Mouse (Mus musculus) layer of hippocampus, adult 18-20 months (tissue): ENCODE data around the gene Alox5. TPM values are rescaled to one million over a fixed set of nuclear protein-coding genes. Genes with fewer than 3 reads are reported as not detected.
"Not testable (repeated sequence)": the region's sequence is repeated elsewhere in the genome, so short reads cannot be mapped to it uniquely, and the experiment has no call there.

ENCODE experiments used
- DNase-seq, 2 experiments: peaks; one replicate each; pipeline ENCODE4 v3.0.0; 2022; ENCODE audit warnings: low spot score in 2 of 2
- long read RNA-seq: library from polyadenylated mRNA; stranded (forward); transcript quantifications from one replicate; pipeline ENCODE4 v2.0.0, GENCODE M21; 2021
- total RNA-seq, 2 experiments: library from RNA; stranded (reverse); gene quantifications; 2 replicates each; pipeline ENCODE4 v1.2.3; 2021

The Alox5 gene
- total RNA-seq = 1 to 10 TPM; 1.1 to 1.5 TPM
- long read RNA-seq = 0 reads

GRCm38 (mm10) chr6:116460544-116461283 is at the start of gene Alox5:
Alox5 (minus strand) TSS chr6:116461178.
- no peak for DNase-seq

- DNase-seq = not testable (repeated sequence)
These were observed 45.5 kb upstream of the Alox5 start, which contains the start of gene Olfr212 for GRCm38 (mm10) chr6:116506302-116507003. Olfr212 (plus strand) TSS chr6:116506516.

DNA sequence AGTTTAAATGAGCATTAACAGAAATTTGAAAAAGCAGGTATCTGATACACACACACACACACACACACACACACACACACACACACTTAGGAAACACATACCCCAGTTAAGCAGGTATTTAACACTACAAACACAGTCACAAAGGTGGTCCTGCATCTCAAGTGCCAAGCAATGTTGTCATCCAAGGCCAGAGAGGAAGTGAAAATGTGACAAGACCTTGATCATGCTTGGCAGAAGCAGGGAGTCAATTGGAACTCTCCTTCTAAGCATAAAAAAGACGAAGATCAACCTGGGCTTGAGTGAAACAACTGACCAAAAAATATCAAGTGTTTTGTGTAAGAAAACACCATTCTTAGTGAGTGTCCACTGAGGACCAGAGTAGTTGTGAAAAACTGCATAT is 35.0 kb upstream of the Alox5 start:
- no peak for DNase-seq

DNA sequence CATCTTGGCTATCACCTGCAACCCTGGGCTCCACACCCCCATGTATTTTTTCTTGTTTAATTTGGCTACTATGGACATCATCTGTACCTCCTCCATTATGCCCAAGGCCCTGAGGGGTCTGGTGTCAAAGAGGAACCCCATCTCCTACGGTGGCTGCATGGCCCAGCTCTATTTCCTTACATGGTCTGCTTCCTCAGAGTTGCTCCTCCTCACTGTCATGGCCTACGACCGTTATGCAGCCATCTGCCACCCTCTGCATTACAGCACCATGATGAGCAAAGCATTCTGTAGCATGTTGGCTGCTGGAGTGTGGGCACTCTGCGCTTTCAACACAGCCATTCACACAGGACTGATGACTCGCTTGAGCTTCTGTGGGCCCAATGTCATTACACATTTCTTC is 32.8 kb upstream of the Alox5 start:
- DNase-seq = no peak

- DNase-seq = no peak
These were observed 27.8 kb upstream of the Alox5 start, which contains the start of gene Olfr211 for GRCm38 (mm10) chr6:116488791-116489190. Olfr211 (plus strand) TSS chr6:116489091.

DNA sequence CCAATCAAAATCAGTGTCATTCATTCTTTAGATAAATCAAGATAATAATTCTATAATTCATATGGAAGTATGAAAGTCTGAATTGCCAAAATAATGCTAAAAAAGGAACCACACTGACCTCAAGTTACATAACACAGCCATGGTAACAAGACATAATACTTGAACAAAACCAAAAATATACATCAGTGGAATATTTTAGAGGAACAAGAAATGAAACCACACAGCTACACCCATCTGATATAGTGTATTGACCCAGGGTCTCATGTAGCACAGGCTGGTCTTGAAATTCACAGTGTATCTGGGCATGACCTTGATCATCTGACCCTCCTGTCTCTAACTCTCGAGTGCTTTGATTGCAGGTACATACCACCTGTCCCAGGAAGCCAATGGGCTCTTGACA is 25.9 kb upstream of the Alox5 start:
- no peak for DNase-seq

DNA sequence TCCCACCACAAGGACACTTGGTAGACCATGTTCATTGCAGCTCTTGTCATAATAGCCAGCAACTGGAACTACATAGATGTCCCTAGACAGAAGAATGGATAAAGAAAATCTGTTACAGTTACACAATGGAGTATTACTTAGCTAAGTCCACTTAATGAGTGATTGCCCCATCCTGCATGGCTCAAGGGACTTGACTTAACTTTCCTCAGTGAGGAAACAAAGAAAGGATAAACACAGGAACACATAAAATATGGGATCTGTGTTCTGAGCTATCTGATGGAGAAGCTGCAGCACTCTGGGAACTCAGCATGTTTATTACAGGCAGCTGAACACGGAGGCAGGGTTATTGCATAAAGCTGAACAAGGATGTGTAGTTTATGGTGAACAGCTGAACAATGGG is 24.1 kb upstream of the Alox5 start:
- no peak for DNase-seq

- DNase-seq = no peak
These were observed 7.1 kb upstream of the Alox5 start for GRCm38 (mm10) chr6:116468081-116468480.

DNA sequence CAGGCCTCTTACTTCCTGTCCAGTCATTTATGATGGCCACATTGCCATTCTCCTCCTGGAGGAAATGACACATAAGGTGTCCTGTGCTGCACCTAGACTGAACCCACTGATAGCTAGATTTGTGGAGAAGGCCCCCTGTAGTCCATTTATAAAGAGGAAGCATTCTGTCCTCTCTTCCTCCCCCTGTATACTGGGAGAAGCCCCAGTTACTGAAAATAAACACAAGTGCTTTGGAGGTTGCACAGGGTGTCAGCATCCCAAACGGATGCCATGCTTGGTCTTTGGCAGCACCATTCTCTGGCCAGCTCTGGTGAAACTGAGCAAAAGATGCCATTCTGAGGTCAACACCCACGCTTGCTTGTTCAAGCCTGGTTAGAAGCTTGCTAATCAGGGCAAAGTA is 1.7 kb downstream of the Alox5 start:
- DNase-seq = no peak

DNA sequence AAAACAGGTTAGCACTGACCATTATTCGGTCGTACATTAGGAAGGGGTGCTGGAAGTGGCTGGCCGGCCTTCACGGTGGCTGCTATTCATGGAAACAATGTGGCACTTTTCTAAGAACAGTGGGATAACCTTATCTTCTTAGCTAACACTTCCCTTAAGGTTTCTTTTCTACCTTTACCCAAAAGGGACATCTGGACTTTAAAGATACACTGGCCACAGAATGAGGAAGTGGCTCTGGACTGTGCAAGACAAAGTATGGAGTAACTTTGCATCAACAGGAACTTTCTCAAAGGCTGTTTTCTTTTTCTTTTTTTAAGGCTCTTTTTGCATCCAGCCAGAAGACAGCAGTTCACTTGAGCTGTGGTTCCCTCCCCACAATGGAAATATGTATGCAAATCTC is 2.2 kb downstream of the Alox5 start:
- DNase-seq = no peak

- no peak for DNase-seq
These were observed 4.5 kb downstream of the Alox5 start for GRCm38 (mm10) chr6:116456482-116456881.

DNA sequence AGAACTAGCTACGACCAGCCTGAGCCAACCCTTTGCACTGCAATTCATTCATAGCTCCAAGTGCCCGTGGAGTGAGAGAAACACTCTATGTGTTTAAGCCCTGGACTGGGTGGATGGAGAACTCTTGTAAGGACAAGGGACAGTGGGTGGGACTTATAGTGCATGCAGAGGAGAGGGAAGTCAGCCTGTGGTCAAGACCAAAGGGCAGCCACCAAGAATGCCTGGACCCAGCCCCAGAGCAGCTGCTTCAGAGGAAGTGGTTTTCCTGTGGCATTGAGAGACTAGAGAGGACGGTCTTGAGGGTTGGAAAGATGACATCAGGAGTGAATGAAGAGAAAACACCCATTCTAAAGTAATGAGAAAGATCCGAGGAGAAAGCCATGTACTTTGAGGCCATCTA is 5.2 kb downstream of the Alox5 start:
- DNase-seq = no peak

GRCm38 (mm10) chr6:116440849-116441248 is 20.1 kb downstream of the Alox5 start:
- DNase-seq = no peak

- DNase-seq = no peak
These were observed 20.5 kb downstream of the Alox5 start for GRCm38 (mm10) chr6:116440447-116440846.

DNA sequence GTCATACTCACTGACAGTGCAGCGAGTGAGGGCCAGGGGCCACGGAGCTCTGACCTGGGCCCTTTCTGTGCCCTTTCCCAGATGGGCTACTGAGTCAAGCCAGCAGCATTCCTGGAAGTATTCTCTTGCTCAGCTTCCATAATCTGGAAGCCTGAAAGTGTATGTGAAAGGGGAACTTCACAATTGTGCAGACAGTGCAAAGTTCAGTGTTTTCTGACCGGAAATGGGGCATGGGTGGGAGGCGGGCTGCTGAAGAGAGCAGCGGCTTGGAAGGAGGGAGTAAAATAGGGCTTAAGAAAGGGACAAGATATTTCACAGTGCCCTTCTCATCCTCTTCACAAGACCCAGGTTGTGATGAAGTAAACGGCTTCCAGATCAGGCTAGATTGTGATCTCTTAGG is 21.4 kb downstream of the Alox5 start:
- no peak for DNase-seq

- DNase-seq = no peak
These were observed 22.1 kb downstream of the Alox5 start for GRCm38 (mm10) chr6:116438864-116439263.

- DNase-seq = no peak
These were observed 32.7 kb downstream of the Alox5 start for GRCm38 (mm10) chr6:116428282-116428681.

GRCm38 (mm10) chr6:116427552-116427951 is 33.4 kb downstream of the Alox5 start:
- DNase-seq = no peak

- peak in 1 of 2 experiments; percentile 72 for DNase-seq
These were observed 37.3 kb downstream of the Alox5 start for GRCm38 (mm10) chr6:116423664-116424063.

DNA sequence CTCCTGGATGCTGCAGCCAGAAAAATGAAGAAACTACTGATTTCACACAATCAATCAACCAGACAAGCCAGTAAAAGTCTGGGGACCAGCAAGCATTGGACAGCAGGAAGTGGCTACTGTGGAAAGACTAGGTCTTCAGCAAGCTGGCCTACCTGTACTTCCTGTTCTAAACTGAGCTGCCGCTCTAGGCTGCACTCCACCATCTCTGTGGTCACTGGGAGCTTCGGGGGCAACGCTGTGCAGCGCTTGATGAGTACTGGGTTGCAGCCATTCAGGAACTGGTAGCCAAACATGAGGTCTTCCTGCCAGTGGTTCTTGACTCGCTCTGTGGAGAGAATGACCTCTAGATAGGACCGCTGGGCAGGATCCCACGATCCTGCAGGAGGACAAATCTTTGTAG is 38.0 kb downstream of the Alox5 start:
- no peak for DNase-seq

DNA sequence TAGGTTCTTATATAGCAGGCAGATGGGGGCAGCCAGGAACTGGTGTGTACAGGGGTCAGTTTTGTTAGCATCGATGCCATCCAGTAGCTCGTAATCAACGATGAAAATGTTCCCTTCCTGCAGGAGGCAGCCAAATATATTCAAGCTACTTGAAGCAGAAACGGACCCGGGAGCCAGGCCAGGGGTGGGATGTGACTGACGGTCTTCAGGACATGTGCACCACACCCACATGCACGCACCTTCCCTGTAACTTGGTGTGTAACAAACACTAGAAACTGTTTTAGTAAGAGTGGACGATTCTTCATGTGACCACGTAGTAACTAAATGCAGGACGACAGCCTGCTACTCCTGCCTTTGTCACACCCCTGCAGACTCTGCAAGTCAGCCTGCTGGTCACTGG is 40.7 kb downstream of the Alox5 start:
- no peak for DNase-seq

DNA sequence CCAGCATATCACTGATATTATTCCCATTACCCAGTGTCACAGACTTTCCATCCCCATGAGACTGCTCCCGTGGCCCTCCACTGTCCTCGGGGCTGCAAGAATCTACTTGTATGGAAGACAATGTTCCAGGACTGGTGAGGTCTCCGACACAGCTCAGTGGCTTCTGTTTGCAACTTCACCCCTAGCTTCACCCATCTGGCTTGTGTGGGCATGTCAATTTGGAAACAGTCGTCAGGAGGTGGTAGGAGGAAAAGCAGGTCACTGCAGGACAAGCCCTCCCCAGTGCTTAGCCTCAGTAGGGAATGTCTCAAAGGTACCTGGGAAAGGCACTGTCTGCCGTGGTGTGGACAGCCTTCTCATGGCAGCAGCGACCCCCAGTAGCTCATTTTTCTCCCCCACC is 41.3 kb downstream of the Alox5 start:
- no peak for DNase-seq

DNA sequence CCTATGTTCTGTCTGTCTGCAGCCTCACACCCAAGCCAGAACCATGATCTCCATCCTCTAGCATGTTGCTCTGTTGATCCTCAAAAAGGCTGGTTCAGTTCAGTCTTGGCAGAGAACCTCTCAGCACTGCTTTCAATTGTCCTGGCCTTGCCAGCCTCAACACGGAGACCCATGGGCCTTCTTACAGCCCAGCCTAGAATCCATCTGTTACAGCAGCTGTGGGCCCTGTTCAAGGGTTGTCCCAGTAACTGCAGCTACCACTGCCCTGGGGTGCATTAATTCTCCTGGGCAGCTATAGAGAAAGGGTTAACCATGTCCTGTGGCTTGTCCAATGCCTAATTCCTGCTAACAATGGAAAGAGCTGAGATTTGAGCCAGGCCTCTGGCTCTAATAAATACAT is 42.5 kb downstream of the Alox5 start:
- DNase-seq = no peak
